Mouse (Mus musculus) lung, postnatal 4 days (tissue): ENCODE results near the gene Ccdc170.
"Not testable (repeated sequence)": the region's sequence is repeated elsewhere in the genome, so short reads cannot be mapped to it uniquely, and the experiment has no call there.

Source experiments
- DNase-seq, 2 experiments: peaks; one replicate each; pipeline ENCODE4 v3.0.0; 2021

Ccdc170 gene

GRCm38 (mm10) chr10:4482355-4482754 is at the start of gene Ccdc170:
Gene Ccdc170, plus strand, starts transcription at chr10:4482502.
- DNase-seq = peak in 1 of 2 experiments; percentile 21

- peak in 1 of 2 experiments; percentile 21 for DNase-seq
These were observed 49.1 kb upstream of the Ccdc170 start for GRCm38 (mm10) chr10:4432996-4433755.

DNA sequence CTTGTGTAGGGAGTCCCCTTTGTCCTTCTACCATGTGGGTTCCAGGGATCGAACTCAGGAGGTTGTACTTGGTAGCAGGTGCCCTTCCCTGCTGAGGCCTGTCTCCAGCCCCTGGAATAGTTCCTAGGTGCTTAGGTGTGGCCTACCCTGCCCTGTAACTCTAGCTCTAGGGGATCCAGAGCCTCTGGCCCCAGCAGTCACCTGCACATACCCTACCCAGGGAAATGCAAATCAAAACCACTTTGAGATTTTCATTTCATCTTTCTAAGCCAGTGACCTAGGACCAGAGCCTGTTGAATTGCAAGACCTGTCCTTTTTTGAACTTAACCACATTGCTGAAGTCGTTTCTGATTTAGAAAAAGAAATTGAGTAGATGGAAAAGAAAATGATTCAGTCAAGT is 48.4 kb upstream of the Ccdc170 start:
- DNase-seq = not testable (repeated sequence)

- DNase-seq = no peak
These were observed 46.9 kb upstream of the Ccdc170 start for GRCm38 (mm10) chr10:4435416-4435815.

DNA sequence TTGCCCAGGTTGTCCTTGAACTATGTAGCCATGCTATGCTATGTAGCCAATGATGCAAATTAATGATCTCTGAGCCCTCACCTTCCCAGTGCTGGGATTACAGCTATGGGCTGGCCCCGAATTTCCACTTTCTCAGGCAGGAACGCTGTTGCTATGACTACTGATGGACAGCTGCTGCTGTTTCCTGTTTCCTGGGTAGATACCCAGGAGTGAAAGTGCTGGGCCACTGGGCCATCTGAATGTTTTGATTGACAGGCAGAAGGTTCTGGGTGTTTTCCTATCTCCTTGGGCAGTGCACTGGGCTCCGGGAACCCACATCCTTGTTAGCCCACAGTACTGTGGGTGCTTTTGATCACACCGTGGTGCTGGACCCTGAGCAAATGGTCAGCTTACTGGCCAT is 25.9 kb upstream of the Ccdc170 start:
- no peak for DNase-seq

DNA sequence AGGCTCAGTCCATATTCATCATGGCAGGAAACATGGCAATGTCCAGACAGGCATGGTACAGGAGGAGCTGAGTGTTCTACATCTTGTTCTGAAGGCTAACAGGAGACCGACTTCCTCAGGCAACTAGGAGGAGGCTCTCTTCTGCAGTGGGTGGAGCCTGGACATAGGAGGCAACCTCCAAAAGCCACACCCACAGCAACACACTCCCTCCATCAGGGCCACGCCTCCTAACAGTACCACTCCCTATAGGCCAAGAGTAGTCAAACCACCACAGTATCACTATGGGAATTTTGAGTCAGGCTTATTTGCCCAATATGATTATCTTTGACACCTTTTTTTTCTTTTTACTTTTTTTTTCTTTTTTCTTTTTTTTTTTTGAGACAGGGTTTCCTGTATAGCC is 22.1 kb upstream of the Ccdc170 start:
- no peak for DNase-seq

- no peak for DNase-seq
These were observed 16.5 kb upstream of the Ccdc170 start for GRCm38 (mm10) chr10:4465799-4466198.

GRCm38 (mm10) chr10:4469406-4469805 is 12.9 kb upstream of the Ccdc170 start:
- DNase-seq = no peak

DNA sequence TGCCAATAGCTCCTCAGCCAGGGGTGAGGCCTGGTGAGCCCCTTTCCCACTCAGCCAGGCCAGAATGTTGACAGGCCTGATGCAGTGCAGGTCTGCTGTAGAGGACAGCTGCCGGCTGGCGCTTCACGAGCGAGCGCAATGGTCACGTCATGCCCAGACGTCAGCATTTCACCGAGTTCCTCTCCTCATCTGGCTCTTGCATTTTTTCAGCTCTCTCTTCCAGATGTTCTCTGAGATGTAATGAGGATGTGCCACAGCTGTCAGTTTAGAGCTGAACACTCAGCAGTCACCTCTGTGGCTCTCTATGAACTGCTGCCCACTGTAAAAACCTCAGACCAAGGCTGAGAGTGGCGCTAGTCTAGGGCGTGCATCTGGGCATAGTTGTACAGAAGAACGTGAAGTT is 8.7 kb upstream of the Ccdc170 start:
- peak; percentile 28 to 70 for DNase-seq

- no peak for DNase-seq
These were observed 6.9 kb upstream of the Ccdc170 start for GRCm38 (mm10) chr10:4475431-4475830.

DNA sequence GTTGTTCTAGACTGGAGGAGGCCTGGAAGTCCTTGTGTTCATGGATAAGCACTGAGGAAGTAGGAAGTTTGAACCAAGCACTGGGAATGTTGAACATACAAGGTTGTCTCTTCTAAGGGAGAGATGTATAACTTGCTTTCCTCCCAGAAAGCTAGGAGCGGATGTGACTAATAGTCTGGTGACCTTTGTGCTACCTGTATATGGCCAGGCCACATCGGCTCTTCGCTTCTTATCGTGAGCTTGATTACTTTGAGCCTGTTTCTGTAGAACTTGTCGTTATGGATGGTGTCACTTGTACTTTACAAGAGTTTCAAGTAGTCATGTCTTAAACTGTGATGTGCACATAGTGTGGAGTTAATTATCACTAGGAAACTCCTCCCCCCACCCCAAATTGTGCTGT is 5.7 kb upstream of the Ccdc170 start:
- no peak for DNase-seq

DNA sequence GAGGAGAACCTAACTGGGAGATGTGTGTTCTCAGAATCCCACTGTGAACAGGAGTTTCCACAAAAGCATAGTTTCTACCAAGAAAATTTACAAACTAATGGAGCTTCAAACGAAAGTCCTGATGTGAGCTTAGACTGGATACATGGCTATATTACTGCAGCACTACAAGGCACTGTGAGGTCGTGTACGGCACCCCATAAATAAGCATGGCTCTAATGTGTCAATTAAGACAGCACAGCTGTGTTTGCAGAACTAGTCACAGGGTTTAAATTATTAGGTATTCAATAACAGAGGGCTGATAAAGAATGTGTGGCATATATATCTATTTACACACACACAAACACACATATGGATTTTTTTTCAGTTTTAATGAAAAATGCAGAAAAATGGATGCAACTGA is 1.4 kb upstream of the Ccdc170 start:
- DNase-seq = no peak

GRCm38 (mm10) chr10:4481695-4482094 is 607 bp upstream of the Ccdc170 start:
- DNase-seq = no peak

DNA sequence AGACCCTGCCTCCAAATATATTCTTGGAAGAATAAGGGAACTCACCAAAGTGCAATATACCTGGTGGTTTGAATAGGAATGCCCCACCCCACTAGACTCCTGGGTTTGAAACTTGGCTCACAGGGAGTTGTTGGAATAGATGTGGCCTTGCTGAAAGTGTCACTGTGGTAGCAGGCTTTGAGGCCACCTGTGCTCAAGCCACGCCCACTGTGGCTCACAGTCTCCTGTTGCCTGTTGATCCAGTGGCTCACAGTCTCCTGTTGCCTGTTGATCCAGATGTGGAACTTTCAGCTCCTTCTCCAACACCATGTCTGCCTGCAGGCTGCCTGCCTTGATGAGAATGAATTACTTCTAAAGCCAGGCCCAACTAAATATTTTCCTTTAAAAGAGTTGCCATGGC is 1.5 kb downstream of the Ccdc170 start:
- no peak for DNase-seq

GRCm38 (mm10) chr10:4484986-4485385 is 2.7 kb downstream of the Ccdc170 start:
- DNase-seq = no peak

GRCm38 (mm10) chr10:4489865-4490264 is 7.6 kb downstream of the Ccdc170 start:
- DNase-seq = no peak

DNA sequence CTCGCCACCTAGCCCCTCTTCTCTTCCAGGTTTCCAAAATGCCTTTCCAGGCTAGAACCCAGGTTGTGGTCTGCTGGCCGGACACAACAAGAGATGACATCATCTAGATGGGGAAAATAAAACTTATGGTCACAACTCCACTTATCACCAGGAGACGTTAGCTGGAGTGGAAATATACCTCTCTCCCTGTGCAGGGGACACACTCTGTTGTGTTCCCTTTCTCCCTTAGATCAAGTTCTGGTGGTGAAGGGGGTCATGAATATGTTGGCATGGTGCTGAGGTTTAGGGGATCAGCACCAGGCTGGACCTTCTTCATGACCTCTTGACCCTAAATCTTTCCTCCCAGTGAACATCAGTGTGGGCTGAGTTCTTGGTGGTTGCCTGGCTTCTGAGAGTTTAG is 9.0 kb downstream of the Ccdc170 start:
- DNase-seq = no peak

GRCm38 (mm10) chr10:4492045-4492444 is 9.7 kb downstream of the Ccdc170 start:
- DNase-seq = no peak

GRCm38 (mm10) chr10:4492909-4493308 is 10.6 kb downstream of the Ccdc170 start:
- no peak for DNase-seq

- no peak for DNase-seq
These were observed 20.9 kb downstream of the Ccdc170 start for GRCm38 (mm10) chr10:4503251-4503650.

DNA sequence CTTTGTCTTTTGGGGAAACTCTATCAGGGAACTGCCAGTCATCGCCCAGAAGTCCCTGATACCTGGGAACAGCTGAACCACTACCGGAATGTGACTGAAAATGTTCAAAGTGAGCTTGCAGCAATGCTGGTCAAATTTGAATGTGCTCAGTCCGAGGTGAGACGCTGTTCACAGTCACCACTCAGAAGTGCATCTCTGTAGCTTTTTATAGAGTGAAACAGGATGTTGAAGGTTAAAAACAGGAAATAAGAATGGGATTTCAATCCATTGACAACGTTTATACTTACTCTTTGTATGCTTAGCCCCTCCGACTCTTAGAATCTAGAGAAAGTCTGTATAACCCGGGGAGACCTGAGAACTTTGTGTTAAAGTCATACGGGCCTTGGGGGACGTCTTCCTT is 30.4 kb downstream of the Ccdc170 start:
- no peak for DNase-seq

GRCm38 (mm10) chr10:4517614-4518013 is 35.3 kb downstream of the Ccdc170 start:
- DNase-seq = no peak

DNA sequence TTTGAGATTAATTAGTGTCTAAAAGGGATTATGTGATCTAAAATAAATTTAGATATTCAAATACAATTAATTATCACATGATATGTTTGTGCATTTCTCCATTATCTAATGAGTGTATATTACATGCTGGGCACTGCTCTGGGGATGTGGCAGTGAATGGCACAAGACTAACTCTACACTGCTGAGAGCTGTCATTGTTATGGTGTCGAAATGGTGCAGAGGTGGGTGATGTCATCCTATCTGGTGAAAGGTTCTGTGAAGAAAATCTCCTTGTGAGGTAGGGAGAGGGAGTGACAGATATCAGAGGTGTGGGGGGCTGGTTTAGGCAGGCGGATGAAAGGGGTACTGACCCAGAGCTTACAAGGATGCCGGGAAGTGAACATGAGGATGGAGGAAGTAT is 37.3 kb downstream of the Ccdc170 start:
- no peak for DNase-seq

DNA sequence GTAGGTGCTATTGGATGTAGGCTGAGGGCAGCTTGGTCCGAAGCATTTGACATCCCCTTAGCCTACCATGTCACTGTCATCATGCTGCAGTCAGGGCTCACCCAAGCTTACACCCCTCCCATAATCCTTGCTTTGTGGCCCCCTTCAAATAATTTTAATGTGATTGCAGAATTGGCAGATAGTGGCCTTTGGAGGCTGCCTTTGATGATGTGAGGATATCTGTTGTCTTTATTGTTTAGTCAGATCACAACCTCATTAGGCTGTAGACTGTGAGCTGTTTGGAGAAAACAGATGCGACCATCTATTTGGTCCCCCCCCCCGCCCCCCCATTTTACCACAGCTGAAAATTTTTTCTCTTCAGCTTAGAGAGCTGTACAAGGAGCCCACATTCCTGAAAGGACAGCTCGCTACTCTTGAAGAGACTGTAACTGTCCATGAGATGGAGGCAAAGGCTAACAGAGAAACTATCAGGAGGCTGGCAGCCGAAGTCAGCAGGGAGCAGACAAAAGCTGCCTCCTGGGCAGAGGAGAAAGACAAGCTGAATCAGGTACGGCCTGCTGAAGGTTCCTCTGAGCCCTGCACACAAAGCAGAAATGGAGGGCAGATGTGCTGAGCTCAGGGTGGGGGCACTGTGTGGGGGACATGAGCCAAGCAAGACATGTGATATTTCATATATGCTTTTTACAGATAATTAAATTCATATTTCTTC is 38.2 kb downstream of the Ccdc170 start:
- no peak for DNase-seq

- no peak for DNase-seq
These were observed 39.8 kb downstream of the Ccdc170 start for GRCm38 (mm10) chr10:4522116-4522515.
